Mouse (Mus musculus) left cerebral cortex, postnatal 25 days (tissue): ENCODE results near the gene Plekhj1. TPM values are rescaled to one million over a fixed set of nuclear protein-coding genes. Genes with fewer than 3 reads are reported as not detected.
A peak's percentile ranks its signal among the peaks of the same experiment; 100 is the strongest.

Experiments
- DNase-seq, 2 experiments: peaks; one replicate each; pipeline ENCODE4 v3.0.0; 2022; ENCODE audit warnings: low spot score in 2 of 2, mixed read lengths in 1 of 2
- intact Hi-C: fragments of 180-260 bp; cut with DNase I; formaldehyde crosslinking; loops from one replicate; pipeline ENCODE4 v1.15.1; 2025
- total RNA-seq, 2 experiments: library from RNA; stranded (reverse); gene quantifications; 2 replicates each; pipeline ENCODE4 v1.2.3; 2021

The Plekhj1 gene
- total RNA-seq, 2 experiments from 2014 or later, result 57.5 to 62.4 TPM

DNA sequence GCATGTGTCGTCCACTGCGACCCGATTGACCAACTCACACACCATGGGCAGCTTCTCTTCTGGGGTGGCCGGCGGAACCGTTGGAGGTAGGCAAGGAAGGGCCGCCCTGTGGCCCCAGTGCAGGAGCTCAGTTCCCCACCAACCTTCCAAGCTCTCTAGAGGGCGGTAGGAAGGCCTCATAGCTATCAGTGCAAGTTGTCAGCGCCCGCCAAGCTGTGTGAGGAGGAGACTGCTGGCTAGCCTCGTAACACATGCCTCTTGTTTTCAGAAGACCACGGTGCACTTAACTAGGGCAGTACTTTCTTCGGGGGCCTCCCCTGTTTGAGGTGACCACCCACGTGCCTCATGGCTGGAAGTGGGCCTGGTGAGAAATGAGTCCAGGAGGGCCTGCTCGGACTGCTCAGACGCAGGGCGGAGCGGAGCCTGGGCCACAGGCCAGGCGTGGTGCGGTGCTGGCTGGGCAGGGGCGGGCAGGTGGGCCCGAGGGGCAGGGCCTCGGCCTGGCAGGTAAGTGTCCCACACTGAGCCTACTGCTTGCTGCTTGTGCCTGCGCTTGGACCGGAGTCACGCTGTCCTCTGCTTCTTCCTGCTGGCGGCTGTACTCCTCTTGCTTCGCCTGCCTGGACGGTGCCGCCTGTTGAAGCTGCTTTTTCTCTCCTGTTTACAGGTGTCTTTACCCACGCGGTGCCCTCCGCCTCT is 6.8 kb downstream of the Plekhj1 start:
- peak in 1 of 2 experiments; percentile 69 for DNase-seq
- intact Hi-C loops, result no loop called here

DNA sequence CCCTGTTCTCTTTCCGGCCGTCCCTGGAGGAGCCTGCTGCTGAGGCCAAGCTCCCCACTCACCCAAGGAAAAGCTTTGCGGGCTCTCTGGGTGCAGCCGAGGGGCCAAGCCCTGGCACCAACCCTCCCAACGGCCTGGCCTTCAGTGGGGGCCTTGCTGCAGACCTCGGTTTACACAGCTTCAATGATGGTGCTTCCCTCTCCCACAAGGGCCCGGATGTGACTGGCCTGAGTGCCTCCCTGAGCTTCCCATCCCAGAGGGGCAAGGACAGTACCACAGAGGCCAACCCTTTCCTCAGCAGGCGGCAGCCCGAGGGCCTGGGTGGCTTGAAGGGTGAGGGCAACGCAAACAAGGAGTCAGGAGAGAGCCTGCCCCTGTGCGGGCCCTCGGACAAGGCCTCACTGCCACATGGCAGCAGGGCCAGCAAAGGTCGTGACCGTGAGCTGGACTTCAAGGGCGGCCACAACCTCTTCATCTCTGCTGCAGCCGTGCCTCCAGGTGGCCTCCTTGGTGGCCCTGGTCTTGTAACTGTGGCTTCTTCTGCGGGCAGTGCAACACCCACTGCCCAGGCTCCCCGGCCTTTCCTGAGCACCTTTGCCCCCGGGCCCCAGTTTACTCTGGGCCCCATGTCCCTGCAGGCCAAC is 7.5 kb downstream of the Plekhj1 start:
- intact Hi-C loops, result no loop called here
- no peak for DNase-seq

DNA sequence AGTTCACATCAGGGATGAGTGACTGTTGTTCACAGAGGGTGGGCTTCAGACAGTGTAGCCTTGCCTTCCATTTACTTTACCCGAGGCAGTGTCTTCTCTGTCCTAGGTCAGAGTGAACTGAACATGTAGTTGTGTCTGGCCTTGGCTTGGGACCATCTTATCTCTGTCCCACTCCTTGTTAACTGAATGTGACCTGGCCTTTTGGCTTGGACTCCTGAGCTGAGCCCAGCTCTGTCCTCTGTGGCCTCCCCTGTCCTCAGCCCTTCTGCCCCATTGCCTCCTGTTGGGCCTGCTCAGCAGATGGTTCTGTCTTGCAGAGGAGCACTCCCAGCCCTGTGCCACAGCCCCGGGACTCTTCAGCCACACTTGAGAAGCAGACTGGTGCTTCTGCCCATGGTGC is 10.9 kb downstream of the Plekhj1 start:
- DNase-seq, result no peak
- intact Hi-C loops, result no loop called here

DNA sequence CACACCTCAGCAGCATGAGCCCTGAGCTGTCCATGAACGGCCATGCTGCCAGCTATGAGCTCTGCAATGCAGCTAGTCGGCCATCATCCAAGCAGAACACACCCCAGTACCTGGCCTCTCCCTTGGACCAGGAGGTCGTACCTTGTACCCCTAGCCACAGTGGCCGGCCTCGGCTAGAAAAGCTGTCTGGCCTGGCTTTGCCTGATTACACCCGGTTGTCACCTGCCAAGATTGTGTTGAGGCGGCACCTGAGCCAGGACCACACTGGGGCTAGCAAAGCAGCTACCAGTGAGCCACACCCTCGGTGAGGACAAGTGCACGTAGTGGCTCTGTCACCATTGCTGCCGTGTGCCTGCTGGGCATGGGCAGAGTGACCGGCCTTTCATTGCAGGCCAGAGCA is 12.5 kb downstream of the Plekhj1 start:
- DNase-seq, result no peak
- intact Hi-C loops, result loop anchor here (1.0 kb wide), 1 partner anchor 9 kb away; no protein-coding TSS in a partner anchor

DNA sequence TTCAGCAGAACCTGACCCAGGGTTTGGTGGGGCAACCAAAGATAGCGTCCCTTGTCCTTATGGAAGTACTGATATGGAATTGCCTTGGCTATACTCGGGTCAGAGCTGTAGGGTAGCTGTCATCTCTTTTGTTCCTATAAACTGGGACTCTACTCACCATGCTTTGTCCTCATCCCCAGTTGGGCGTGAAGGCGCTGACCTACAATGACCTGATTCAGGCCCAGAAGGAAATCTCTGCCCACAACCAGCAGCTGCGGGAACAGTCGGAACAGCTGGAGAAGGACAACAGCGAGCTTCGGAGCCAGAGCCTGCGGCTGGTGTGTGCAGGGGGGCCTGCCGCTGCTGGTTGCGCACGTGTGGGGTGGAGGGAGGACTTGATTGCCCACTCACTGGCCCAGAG is 13.6 kb downstream of the Plekhj1 start:
- intact Hi-C loops, result no loop called here
- no peak for DNase-seq

DNA sequence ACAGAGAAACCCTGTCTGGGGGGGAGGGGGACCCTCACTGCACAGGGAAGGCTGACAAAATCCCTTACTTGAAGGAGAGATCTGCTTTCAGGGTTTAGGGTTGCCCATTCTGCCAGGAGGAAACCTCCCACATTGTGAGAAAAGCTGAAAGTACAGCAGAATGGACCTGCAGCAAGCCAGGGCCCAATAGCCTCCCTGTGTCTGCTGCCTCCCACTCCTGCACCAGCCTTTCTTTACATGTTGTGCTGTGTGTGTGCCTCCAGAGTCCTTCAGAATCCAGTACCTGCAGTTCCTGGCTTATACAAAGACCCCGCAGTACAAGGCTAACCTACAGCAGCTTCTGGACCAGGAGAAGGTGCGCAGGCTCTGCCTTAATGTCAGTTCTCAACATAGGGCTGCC is 14.1 kb downstream of the Plekhj1 start:
- peak in 1 of 2 experiments; percentile 65 for DNase-seq

DNA sequence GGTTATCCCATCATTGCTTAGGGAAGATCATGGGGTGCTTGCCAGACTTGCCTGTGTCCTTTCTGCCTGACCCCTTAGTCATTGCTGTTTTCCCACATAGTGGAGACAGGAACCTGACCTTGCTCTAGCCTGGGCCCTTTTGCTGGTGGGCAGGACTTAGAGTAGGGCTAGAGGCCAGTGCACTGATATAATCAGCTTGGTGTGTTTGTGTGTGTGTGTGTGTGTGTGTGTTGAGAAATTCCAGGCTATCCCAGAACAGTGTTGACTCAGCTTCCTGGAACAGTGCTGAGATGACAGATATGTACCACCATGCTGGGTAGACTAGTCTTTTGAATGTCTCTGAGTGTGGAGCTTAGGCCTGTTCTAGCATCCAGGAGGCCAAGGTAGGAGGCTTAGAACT is 18.9 kb downstream of the Plekhj1 start:
- intact Hi-C loops, result no loop called here
- no peak for DNase-seq

More for the DNA sequence above, 14.1 kb downstream of the Plekhj1 start:
- intact Hi-C loops, result no loop called here

DNA sequence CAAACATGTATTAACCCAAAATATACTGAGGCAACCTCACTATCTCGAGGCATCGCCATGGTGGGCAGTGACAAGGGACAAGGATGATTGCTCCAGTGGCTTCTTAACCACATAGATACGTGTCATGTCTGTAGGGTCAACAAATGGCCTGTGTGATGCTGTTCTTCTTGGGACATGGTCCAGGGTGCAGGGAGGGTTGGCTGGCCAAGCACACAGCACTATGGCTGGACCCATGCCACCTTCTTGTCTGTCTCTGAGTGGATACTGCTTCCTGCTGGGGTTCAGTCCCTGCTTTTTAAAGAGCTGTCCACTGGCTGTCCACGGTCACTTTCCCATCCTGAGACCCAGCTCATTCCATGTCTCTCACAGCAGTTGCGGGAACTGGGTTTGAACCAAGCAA is 21.3 kb downstream of the Plekhj1 start:
- intact Hi-C loops, result loop anchor here (1.0 kb wide), 1 partner anchor 9 kb away; no protein-coding TSS in a partner anchor
- no peak for DNase-seq

DNA sequence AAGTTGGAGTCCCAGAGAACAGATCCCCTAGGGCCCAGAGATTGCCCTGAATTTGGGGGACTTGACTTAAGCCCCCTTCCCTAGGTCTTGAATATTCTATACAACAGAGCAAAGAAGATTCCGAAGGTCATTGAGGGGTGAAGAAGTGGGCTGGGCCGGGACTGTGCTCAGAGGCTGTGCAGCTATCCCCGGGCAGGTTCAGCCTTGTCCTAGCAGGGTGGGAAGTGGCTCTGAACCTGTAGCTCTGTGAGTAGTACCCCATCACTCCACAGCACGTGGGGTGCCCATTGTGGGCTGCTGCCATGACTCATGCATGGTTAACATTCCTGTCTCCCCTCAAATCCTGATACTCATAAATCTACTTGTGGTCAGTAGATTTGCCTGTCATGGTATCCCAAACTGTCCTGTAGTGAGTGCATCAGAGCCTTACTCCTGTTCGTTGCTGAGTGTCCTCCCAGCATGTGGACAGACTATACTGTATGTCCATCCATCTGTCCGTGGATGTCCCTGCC is 22.0 kb downstream of the Plekhj1 start:
- DNase-seq, result no peak
- intact Hi-C loops, result no loop called here

DNA sequence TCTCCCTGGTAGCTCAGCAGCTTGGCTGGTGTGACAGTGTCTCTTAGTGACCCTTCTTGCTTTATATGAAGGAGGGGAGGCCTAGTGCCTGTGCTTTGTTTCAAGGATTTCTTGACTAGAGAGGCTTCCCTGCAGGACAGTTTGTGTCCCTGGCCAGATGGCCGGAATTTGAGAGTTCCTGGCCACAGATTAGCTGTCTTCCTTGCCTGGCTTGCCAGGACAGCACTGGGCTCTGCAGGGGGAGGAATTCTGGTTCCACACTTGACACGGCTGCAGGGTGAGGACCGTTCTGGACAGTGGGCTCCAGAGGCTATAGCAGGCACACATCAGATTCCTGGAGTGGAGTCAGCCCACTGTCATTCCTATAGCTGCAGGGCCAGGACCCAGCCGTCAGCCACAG is 22.7 kb downstream of the Plekhj1 start:
- DNase-seq, result no peak
- intact Hi-C loops, result no loop called here

DNA sequence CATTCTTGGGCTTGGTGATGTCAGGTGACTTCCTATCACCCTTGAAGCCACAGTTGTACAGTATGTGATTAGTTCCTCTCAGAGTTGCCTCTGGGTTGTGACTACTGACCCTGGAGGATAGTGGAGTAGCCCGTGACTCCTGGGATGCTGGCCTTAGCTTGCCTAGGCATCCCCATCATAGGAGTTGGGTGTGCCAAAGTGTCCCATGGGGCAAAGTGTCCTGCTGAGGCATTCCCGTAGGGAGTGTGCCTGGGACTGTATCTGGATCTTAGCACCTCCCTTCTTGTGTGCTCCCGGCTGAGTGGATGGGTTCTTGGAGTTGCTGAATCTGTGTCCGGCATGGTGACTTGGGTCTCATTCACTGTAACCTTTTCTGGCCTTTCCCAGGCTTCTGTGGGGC is 23.4 kb downstream of the Plekhj1 start:
- DNase-seq, result no peak
- intact Hi-C loops, result loop anchor here (1.0 kb wide), 1 partner anchor 28 kb away; no protein-coding TSS in a partner anchor

DNA sequence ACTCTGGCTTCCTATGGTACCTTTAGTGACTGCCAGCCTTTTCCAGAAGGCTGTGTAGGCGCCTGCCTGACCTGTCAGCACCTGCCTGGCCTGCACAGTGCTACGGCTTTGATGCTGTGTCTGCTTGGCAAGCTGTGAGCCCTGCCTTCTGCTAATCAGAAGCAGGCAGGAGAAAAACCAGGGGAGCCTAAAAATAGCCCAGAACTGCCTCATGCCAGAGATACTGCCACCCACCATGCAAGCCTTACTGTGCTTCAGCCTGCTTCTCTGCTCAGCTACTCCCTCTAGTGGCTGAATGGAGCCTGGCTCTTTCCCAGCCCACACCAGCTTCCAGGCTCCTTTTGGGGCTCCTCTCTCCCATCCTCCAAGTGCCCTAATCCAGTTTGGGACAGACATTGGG is 23.9 kb downstream of the Plekhj1 start:
- peak; percentile 88 to 97 for DNase-seq
- intact Hi-C loops, result loop anchor here (1.0 kb wide), 1 partner anchor 27 kb away; no protein-coding TSS in a partner anchor

DNA sequence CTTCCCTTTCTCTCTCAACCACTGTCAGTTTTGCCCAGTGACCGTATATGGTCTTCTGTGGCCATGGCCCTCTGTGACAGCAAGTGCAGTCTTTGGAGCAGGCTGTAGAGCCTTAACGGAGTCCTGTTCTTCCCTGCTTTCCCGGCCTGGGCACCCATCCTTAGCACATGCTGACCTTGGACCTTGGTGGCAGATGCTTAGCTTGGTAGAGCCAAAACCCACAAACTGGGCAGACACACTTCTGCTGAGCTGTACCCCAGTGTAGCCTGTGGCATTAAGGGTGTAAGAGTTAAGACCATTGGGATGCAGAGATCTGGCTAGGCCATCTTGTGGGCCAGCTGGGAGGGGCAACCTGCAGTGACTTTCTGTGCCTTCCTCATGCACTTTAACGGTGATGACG is 24.6 kb downstream of the Plekhj1 start:
- DNase-seq, result no peak
- intact Hi-C loops, result loop anchor here (1.0 kb wide), 1 partner anchor 27 kb away; no protein-coding TSS in a partner anchor

DNA sequence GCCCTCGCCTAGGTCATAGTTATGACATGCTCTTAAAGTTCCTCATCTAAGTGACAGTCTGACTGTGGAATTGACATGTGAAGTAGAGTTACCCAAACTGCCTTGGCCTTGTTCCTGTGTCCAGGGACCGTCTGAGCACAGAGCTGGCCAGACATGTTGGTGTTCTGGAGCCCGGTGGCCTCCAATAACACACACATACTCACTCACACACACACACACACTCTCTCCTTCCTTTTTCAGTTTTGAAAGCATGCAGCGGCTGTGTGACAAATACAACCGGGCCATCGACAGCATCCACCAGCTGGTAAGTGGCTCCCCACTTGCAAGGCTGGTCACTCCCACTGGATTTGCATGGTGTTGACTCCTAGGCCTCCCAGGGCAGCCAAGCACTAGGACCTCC is 30.1 kb downstream of the Plekhj1 start:
- intact Hi-C loops, result no loop called here
- DNase-seq, result no peak

DNA sequence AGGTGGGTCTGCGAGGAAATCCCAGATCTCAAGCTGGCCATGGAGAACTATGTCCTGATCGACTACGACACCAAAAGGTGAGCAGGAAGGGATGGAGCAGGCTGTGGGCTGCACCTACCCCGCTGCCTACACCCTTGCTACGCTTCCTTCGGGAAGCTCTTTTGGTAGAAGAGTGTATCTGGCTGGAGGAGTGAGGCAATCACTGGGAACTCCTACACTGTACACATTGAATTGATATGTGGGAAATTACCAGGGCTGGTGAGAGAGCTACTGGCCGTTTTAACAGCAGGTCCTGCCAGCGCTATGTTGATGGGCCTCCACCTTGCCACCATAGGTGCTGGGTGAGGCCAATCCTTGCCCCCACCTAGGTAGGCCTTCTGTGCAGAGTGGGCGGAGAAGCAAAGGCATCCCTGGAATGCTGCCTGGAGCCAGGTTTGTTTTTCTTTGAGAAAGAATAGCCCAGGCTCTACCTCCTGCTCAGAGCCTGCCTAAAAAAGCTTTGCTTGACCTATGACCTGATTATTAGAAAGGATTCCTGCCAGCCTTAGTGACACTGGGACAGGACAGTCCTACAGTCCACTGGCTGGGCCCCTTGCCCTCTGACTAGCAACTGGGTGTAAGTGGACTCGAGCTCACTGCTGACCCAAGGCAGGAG is 32.1 kb downstream of the Plekhj1 start:
- no peak for DNase-seq
- intact Hi-C loops, result no loop called here

DNA sequence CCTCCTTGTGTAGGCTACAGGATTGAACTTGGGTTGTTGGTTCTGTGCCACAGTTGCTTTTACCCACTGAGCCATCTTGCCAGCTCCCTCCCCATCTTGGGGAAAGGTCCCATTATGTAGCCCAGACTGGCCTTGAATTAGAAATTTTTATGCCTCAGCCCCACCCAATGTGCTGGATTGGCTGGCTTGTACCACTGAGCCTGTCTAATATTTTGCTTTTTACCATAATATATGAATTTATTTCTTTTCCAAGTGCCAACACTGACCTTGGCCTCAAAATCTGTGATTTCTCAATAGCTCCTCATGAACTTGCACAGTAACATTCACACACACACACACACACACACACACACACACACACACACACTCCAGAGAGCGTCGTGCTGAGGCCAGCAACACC is 32.7 kb downstream of the Plekhj1 start:
- intact Hi-C loops, result no loop called here
- DNase-seq, result no peak

DNA sequence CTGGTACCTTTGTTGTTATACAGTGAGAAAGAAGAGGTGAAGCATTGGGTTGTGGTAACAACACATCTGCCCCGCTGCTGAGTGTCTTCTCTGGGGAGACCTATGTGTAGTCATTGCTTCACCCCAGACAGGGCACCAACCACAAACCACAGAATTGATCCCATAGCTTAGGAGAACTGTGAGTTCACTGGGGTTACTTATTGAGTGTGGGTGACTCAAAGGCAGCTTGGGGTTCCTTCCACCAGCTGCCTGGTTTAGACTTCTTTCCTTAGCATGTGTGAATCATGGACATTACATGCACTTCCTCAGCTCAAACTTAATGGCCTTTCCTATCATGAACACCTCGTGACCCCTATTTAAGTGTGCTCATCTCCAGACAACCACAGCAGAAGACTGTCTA is 34.9 kb downstream of the Plekhj1 start:
- intact Hi-C loops, result no loop called here
- DNase-seq, result no peak

DNA sequence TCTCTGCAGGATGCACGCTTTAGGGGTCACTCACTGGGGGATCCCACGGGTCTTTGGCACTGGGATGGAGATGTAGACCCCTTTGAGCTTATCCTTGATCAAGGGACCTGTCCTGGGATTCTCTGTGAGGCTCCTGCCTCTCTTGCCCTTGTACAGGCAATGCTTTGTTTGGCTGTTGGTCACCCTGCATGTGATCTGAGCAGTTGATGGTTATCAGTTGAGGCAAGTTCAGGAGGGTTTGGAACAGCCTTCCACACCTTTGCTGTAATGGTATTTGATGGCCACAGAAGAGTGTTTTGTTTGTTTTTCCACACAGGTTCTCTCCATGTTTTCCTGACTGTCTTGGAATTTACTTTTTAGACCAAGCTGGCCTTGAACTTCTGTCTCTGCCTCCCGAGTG is 36.6 kb downstream of the Plekhj1 start:
- intact Hi-C loops, result no loop called here
- no peak for DNase-seq

DNA sequence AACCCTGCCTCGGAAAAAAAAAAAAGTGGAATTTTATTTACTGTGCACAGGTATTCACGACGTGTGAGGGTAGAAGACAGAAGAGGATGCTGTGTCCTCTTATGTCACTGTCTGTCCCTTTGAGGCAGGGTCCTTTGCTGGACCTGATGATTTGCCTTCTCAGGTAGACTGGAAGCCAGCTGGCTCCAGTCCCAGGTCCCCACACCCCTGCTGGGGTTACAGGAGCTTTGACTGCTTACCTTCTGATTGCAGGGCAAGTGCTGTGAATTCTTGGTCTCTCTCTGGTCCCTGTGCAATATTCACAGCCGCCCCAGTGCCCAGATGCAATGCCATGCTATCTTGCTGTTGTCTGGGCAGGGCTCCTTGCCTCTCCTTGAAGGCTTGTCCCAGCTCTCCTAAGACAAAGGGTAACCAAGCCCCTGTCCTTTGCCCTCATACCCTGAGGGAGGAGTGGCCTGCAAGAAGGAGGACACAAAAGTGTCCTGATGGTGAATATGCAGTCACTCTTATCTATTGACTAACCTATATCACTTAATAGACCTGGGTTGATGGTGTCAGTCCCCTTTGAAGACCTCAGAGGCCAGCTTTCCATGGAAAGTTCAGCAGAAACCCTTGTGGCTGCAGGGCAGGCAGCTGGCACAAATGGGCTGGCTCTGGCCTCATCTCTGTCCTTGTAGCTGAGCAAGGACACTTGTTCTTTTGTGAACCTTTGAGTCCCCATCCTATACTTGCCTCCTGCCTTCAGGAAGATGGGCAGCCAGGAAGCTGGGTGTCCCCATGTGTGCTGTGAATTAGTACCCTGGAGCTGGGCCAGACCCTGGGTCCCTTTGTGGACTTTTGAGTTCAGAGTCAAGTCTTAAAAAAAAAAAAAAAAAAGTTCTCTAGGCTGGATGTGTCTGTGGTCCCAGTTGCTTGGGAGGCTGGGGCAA is 37.6 kb downstream of the Plekhj1 start:
- intact Hi-C loops, result no loop called here
- no peak for DNase-seq
